Mouse (Mus musculus): ENCODE data around the gene Gon7.

DNA sequence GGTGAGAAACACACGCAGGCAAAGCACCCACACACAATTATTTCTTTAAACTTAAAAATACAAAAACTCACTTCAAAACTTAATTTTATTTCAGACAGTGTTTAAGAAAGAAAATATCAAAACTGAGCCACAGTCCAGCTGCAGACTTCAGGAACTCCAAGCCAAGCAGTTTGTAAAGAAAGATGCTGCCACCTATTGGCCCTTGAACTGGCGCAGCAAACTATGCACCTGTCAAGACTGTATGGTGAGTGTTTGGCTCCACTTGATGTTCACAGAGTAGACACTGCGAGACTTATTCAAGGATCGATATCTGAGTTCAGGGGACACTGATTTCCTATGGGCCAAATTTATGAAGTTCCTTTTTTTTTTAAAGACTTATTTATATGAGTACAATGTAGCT is 11.4 kb upstream of the Gon7 start:
- peak; percentile 40 for TF ChIP-seq CTCF (IDR thresholded peaks at IDR 0.05; ENCODE audit: low read depth)
- TF ChIP-seq EP300 (IDR thresholded peaks at IDR 0.05; ENCODE audit: low read depth) = no peak
